Mouse (Mus musculus) forelimb bud, embryonic 11.5 days (tissue): ENCODE results near the gene Usp36.

Experiments used
- DNase-seq: peaks from one replicate; pipeline ENCODE4 v3.0.0-alpha.2; 2012; ENCODE audit warnings: low read depth, low spot score

Usp36 gene

GRCm38 (mm10) chr11:118222917-118223316, 67.1 kb downstream of the Usp36 start:
- DNase-seq = no peak

- no peak for DNase-seq
These were observed 67.6 kb downstream of the Usp36 start for GRCm38 (mm10) chr11:118222351-118222885.

- peak; percentile 45 for DNase-seq
These were observed 69.3 kb downstream of the Usp36 start for GRCm38 (mm10) chr11:118220561-118221262.

GRCm38 (mm10) chr11:118219066-118219465, 71.0 kb downstream of the Usp36 start:
- DNase-seq = no peak

GRCm38 (mm10) chr11:118216468-118216867, 73.6 kb downstream of the Usp36 start:
- no peak for DNase-seq

GRCm38 (mm10) chr11:118215928-118216458, 74.1 kb downstream of the Usp36 start:
- DNase-seq = no peak

GRCm38 (mm10) chr11:118212636-118213112, 77.4 kb downstream of the Usp36 start:
- DNase-seq = no peak

- no peak for DNase-seq
These were observed 78.1 kb downstream of the Usp36 start for GRCm38 (mm10) chr11:118211749-118212635.

- no peak for DNase-seq
These were observed 79.1 kb downstream of the Usp36 start for GRCm38 (mm10) chr11:118210962-118211361.

- DNase-seq = no peak
These were observed 79.9 kb downstream of the Usp36 start for GRCm38 (mm10) chr11:118210116-118210515.
